Mouse (Mus musculus) kidney, adult 18-20 months (tissue): ENCODE measurements around the gene Naip1.

Experiments
- DNase-seq: peaks from one replicate; pipeline ENCODE4 v3.0.0; 2021

Naip1 gene

GRCm38 (mm10) chr13:100391021-100391420, 61.6 kb downstream of the Naip1 start:
- DNase-seq = peak; percentile 29

- DNase-seq = no peak
Measured at GRCm38 (mm10) chr13:100370536-100370935, 82.1 kb downstream of the Naip1 start.
